Mouse (Mus musculus) CH12.LX (cell line): ENCODE data around the gene Acer3. TPM values are rescaled to one million over a fixed set of nuclear protein-coding genes. Genes with fewer than 3 reads are reported as not detected.

Source experiments
- DNase-seq: peaks from one replicate; pipeline ENCODE4 v3.0.0-alpha.2; 2013; ENCODE audit errors: extremely low read depth
- H3K27ac ChIP-seq: 2 replicates; pipeline ENCODE4 v1.5.1; 2012; ENCODE audit warnings: low read depth, mild to moderate bottlenecking, control low read depth, moderate library complexity; ENCODE audit not compliant: insufficient read depth
- H3K27me3 ChIP-seq: replicated peaks from 2 replicates; pipeline ENCODE3; 2012; ENCODE audit warnings: inconsistent platforms
- H3K36me3 ChIP-seq, 2 experiments: replicated peaks in 1 of 2; 2 replicates each; pipeline versions ENCODE3 to v1.6.1; 2012; ENCODE audit warnings: inconsistent platforms in 1 of 2, low read length in 1 of 2, mild to moderate bottlenecking in 1 of 2, mixed read lengths in 1 of 2, moderate library complexity in 1 of 2; ENCODE audit not compliant: control insufficient read depth in 1 of 2, insufficient read depth in 1 of 2
- H3K4me1 ChIP-seq, 2 experiments: 2 replicates each; pipeline ENCODE4 v1.6.1; 2012; ENCODE audit warnings: inconsistent platforms in 1 of 2, moderate library complexity in 1 of 2; ENCODE audit not compliant: insufficient read depth in 2 of 2, control insufficient read depth in 1 of 2
- H3K4me2 ChIP-seq: 2 replicates; pipeline ENCODE4 v1.6.1; 2012; ENCODE audit warnings: low read depth, mild to moderate bottlenecking, control low read depth; ENCODE audit not compliant: poor library complexity, insufficient read depth, severe bottlenecking
- H3K4me3 ChIP-seq, 3 experiments: fragments of 150-350 bp in 1 of 3; sonication (generic) in 1 of 3; replicated peaks in 1 of 3; 2 replicates each; pipeline versions ENCODE3 to v1.5.1; 2011 to 2012; ENCODE audit warnings: low read depth in 2 of 3, low read length in 2 of 3, mild to moderate bottlenecking in 2 of 3, moderate library complexity in 2 of 3, control low read depth in 1 of 3, improper control_type of control experiment in 1 of 3, inconsistent platforms in 1 of 3, mixed read lengths in 1 of 3; ENCODE audit not compliant: poor library complexity in 1 of 3
- H3K79me2 ChIP-seq: replicated peaks from 2 replicates; pipeline ENCODE4 v1.6.1; 2012; ENCODE audit warnings: mild to moderate bottlenecking, moderate library complexity; ENCODE audit not compliant: control insufficient read depth, poor library complexity, insufficient read depth, severe bottlenecking; ENCODE audit errors: extremely low read depth
- H3K9ac ChIP-seq: 2 replicates; pipeline ENCODE4 v1.6.1; 2012; ENCODE audit warnings: low read depth, mild to moderate bottlenecking, control low read depth, moderate library complexity; ENCODE audit not compliant: insufficient read depth
- H3K9me3 ChIP-seq: replicated peaks from 2 replicates; pipeline ENCODE3; 2012; ENCODE audit warnings: low read length, inconsistent platforms, mixed read lengths
- CTCF ChIP-seq, 2 experiments: IDR thresholded peaks in 1 of 2; conservative IDR thresholded peaks in 1 of 2; 2 replicates each; pipeline ENCODE4 v1.5.1; 2011 to 2012; ENCODE audit warnings: low read depth in 2 of 2, low read length in 2 of 2, improper control_type of control experiment in 1 of 2, inconsistent platforms in 1 of 2, mild to moderate bottlenecking in 1 of 2, moderate library complexity in 1 of 2
- E2F4 ChIP-seq: IDR thresholded peaks from 2 replicates; pipeline ENCODE4 v1.6.1; 2011; ENCODE audit warnings: low read depth, low read length, improper control_type of control experiment; ENCODE audit not compliant: insufficient replicate concordance
- GABPA ChIP-seq: IDR thresholded peaks from 2 replicates; pipeline ENCODE4 v1.6.1; 2012; ENCODE audit warnings: low read depth, low read length, improper control_type of control experiment, inconsistent platforms; ENCODE audit not compliant: insufficient replicate concordance
- HCFC1 ChIP-seq: IDR thresholded peaks from 2 replicates; pipeline ENCODE4 v1.6.1; 2012; ENCODE audit warnings: low read depth, mild to moderate bottlenecking, inconsistent platforms, low read length, improper control_type of control experiment
- MAX ChIP-seq: IDR thresholded peaks from 2 replicates; pipeline ENCODE4 v1.6.1; 2011; ENCODE audit warnings: low read length, improper control_type of control experiment
- MEF2A ChIP-seq: IDR thresholded peaks from 2 replicates; pipeline ENCODE4 v1.6.1; 2014; ENCODE audit warnings: low read depth, mild to moderate bottlenecking, inconsistent platforms, low read length, improper control_type of control experiment, borderline replicate concordance
- NELFE ChIP-seq: IDR thresholded peaks from 2 replicates; pipeline ENCODE4 v1.6.1; 2011; ENCODE audit warnings: low read depth, low read length, improper control_type of control experiment
- PAX5 ChIP-seq: IDR thresholded peaks from 2 replicates; pipeline ENCODE4 v1.6.1; 2012; ENCODE audit warnings: low read length, inconsistent platforms, mixed read lengths
- UBTF ChIP-seq: IDR thresholded peaks from 2 replicates; pipeline ENCODE4 v1.6.1; 2012; ENCODE audit warnings: low read depth, mild to moderate bottlenecking, inconsistent platforms, low read length, improper control_type of control experiment, moderate library complexity
- ZC3H11A ChIP-seq: IDR thresholded peaks from 2 replicates; pipeline ENCODE4 v1.6.1; 2012; ENCODE audit warnings: low read depth, mild to moderate bottlenecking, inconsistent platforms, low read length, improper control_type of control experiment
- ZNF384 ChIP-seq: IDR thresholded peaks from 2 replicates; pipeline ENCODE4 v1.6.1; 2012; ENCODE audit warnings: low read depth, low read length, improper control_type of control experiment, inconsistent platforms
- dilution Hi-C: fragments of 300-500 bp; cut with MboI; formaldehyde crosslinking; loops from 2 replicates; pipeline ENCODE4 v1.14.3; 2020; ENCODE audit warnings: low sequenced_read_pairs; ENCODE audit not compliant: extremely low pct_unique_long_range_greater_than_20kb, extremely low pct_ligation_motif_present
- in situ Hi-C: fragments of 300-500 bp; cut with MboI; formaldehyde crosslinking; loops from 3 replicates; pipeline ENCODE4 v1.14.3; 2019; ENCODE audit warnings: low sequenced_read_pairs, low pct_ligation_motif_present, low pct_unique_long_range_greater_than_20kb, mixed read lengths
- polyA plus RNA-seq: library from polyadenylated mRNA; unstranded; fragments of >175 nt; gene quantifications from 2 replicates; pipeline ENCODE4 v1.2.1, GENCODE M21; 2012; ENCODE audit warnings: low read depth; ENCODE audit not compliant: insufficient read length
- total RNA-seq, 2 experiments: library from RNA; depleted of rRNA; stranded (reverse); fragments of 300-350 nt in 1 of 2; fragments of >200 nt in 1 of 2; gene quantifications; 2 replicates each; pipeline ENCODE4 v1.2.3; 2012 to 2014

Gene Acer3
- total and polyA plus RNA-seq, 3 experiments: 10.7 to 16.6 (median 14.4) TPM

DNA sequence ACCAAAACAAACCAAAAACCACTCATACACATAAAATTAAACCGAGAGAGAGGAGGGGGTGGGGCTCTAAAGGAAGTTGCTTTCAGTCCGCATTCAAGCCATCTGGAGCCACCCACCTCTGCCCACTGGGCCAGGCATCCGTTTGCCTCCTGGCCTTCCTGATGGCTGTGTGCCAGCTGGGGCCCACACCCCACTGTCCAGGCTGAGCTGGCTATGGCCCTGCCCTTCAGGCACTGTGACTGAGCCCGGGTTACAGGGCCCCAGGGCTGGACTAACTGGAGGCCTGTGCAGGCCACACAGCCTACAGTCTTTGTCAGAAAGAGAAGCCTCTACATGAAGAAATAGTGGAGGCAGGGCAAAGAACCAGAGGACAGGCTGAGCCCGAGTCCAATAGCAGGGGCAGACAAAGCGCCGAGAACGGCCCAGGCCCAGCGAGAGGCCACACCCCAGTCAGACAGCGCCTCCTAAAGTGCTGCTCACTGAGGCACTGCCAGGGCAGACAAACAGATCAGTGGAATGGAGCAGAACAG lies 155.9 kb downstream of the Acer3 start:
- Histone ChIP-seq H3K4me1 (peaks cover 0 to 2% of the 10 kb centered on the region in 2 experiments; a peak in 2 of 4 replicates), H3K27me3 (peaks cover 3% of the 10 kb centered on the region), H3K4me3 (no peak overlapping the region), H3K9me3 (no peaks in the 10 kb centered on the region), H3K9ac (no peak overlapping the region), H3K36me3 (no peaks in the 10 kb centered on the region), H3K4me2 (no peak overlapping the region), H3K79me2 (no peaks in the 10 kb centered on the region), H3K27ac (no peak overlapping the region)
- in situ Hi-C loops: loop anchor here (25.0 kb wide), 1 partner anchor 272 kb away; the partner anchor contains the start of gene Gucy2d
- TF ChIP-seq E2F4 (no peak), ZC3H11A (no peak)
- DNase-seq: no peak
- dilution Hi-C loops: no loop called here

- in situ Hi-C loops (loop anchor here (25.0 kb wide), 1 partner anchor 273 kb away; the partner anchor contains the start of gene Gucy2d), dilution Hi-C loops (no loop called here)
Observed at GRCm38 (mm10) chr7:98164382-98164998, 156.5 kb downstream of the Acer3 start.

GRCm38 (mm10) chr7:98163700-98164099 lies 157.3 kb downstream of the Acer3 start:
- no peaks in the 10 kb centered on the region for H3K36me3 ChIP-seq
- H3K27ac ChIP-seq: no peak overlapping the region
- in situ Hi-C loops: loop anchor here (25.0 kb wide), 1 partner anchor 274 kb away; the partner anchor contains the start of gene Gucy2d
- TF ChIP-seq NELFE (no peak), CTCF (conservative IDR thresholded peaks at IDR 0.05 in 1 of 2, IDR thresholded peaks at IDR 0.05 in 1 of 2; ENCODE audit: low read depth in 2 of 2, low read length in 2 of 2) (no peak), UBTF (no peak)
- peaks cover 0 to 2% of the 10 kb centered on the region in 2 experiments; a peak in 2 of 4 replicates for H3K4me1 ChIP-seq
- dilution Hi-C loops: no loop called here
- no peak overlapping the region for H3K9ac ChIP-seq
- H3K9me3 ChIP-seq: no peaks in the 10 kb centered on the region
- peaks cover 3% of the 10 kb centered on the region for H3K27me3 ChIP-seq
- H3K79me2 ChIP-seq: no peaks in the 10 kb centered on the region
- H3K4me3 ChIP-seq: no peak overlapping the region
- DNase-seq: no peak
- no peak overlapping the region for H3K4me2 ChIP-seq

More at GRCm38 (mm10) chr7:98164382-98164998, 156.5 kb downstream of the Acer3 start:
- Histone ChIP-seq H3K27ac (no peak overlapping the region), H3K4me2 (no peak overlapping the region), H3K4me3 (no peak overlapping the region), H3K79me2 (no peaks in the 10 kb centered on the region), H3K9ac (no peak overlapping the region), H3K4me1 (peaks cover 0 to 2% of the 10 kb centered on the region in 2 experiments; a peak in 2 of 4 replicates), H3K27me3 (peaks cover 3% of the 10 kb centered on the region), H3K36me3 (no peaks in the 10 kb centered on the region), H3K9me3 (no peaks in the 10 kb centered on the region)
- no peak for DNase-seq
- TF ChIP-seq MEF2A (no peak), HCFC1 (no peak), GABPA (no peak), MAX (0 out of 2 replicates have a peak, but pooled peaks have one; percentile 23), CTCF (conservative IDR thresholded peaks at IDR 0.05 in 1 of 2, IDR thresholded peaks at IDR 0.05 in 1 of 2; ENCODE audit: low read depth in 2 of 2, low read length in 2 of 2) (no peak), ZNF384 (no peak), PAX5 (no peak)
